21 mouse cellular contexts compared by ENCODE assay signal in the genomic region with DNA sequence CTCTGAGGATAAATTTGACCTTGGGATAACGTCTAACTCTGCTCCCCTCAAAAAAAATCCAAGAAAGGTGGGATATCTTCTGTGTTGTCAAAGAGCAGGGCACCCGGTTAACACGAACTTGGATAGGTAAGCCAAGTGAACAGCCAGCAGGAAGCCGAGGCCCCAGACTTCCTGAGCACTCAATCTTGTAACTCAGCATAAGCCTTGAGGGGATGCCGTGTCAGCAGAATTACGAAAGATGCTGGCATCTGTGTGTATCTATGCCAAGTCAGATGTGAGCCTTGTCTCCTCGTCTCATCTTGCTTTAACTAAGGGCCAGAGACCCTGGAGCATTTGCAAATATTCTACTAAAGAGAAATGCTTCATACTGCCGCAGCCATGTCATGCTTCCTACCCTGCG. TPM values are rescaled to one million over a fixed set of nuclear protein-coding genes. Genes with fewer than 3 reads are reported as not detected.
DNase-seq lines count a peak whose midpoint lies in the region; ATAC-seq lines count a peak whose summit lies in the region.
"Had no signal": no experiment of that assay in that cellular context is flagged by ENCODE, and none has a peak within 500 bp of the region (broad histone marks: within the 10 kb centered on the region; RNA-seq: fewer than 3 reads in every experiment).

No protein-coding gene starts in this region.

- H3K9me3 ChIP-seq in forebrain, embryonic 10.5 days = no peaks in the 10 kb centered on the region
- H3K9me3 ChIP-seq in midbrain, embryonic 16.5 days (replicated peaks; ENCODE audit: control insufficient read depth, low read length, poor library complexity, severe bottlenecking) = no peaks in the 10 kb centered on the region
- H3K9me3 ChIP-seq: embryonic facial prominence, embryonic 13.5 days; G1E; heart, embryonic 10.5 days; hindbrain, embryonic 13.5 days had no signal

- no peak overlapping the region for H3K4me2 ChIP-seq in midbrain, embryonic 16.5 days (ENCODE audit: low read length)
- H3K4me2 ChIP-seq: embryonic facial prominence, embryonic 13.5 days; hindbrain, embryonic 13.5 days had no signal

- H3K36me3 ChIP-seq in forebrain, embryonic 10.5 days (replicated peaks) = no peaks in the 10 kb centered on the region
- H3K36me3 ChIP-seq in midbrain, embryonic 16.5 days (ENCODE audit: control insufficient read depth, insufficient read depth, low read length) = no peaks in the 10 kb centered on the region
- H3K36me3 ChIP-seq: embryonic facial prominence, embryonic 13.5 days; G1E; heart, embryonic 10.5 days; hindbrain, embryonic 13.5 days had no signal

- H3K9ac ChIP-seq in midbrain, embryonic 16.5 days (ENCODE audit: low read depth, low read length) = no peak overlapping the region
- H3K9ac ChIP-seq: embryonic facial prominence, embryonic 13.5 days; hindbrain, embryonic 13.5 days had no signal

- peak; percentile 51 for ATAC-seq in granulocyte monocyte progenitor cell, adult 5-6 weeks (replicated peaks; ENCODE audit: poor library complexity, severe bottlenecking)
- no peak for ATAC-seq in midbrain, embryonic 16.5 days
- ATAC-seq: forebrain, embryonic 14.5 days; hindbrain, postnatal 0 days had no signal

- DNase-seq in adrenal gland, adult 2 months = peak; percentile 13
- DNase-seq in adrenal gland, adult (ENCODE audit: inconsistent age in 2 of 2, low spot score in 1 of 2) = no peak
- peak; percentile 15 for DNase-seq in NIH3T3 (ENCODE audit: low read depth)
- no peak for DNase-seq in gastrocnemius, postnatal 36 days
- no peak for DNase-seq in forebrain, embryonic 10.5 days (ENCODE audit: extremely low spot score, low spot score)
- DNase-seq: adrenal gland, postnatal 25 days; cerebellum, adult 2 months; cerebellum, postnatal 25 days; gastrocnemius, adult 2 months; gastrocnemius, postnatal 25 days; heart, adult 18-20 months; heart, postnatal 10 days; heart, postnatal 4 days had no signal

- WGBS in forebrain, embryonic 10.5 days = 87% methylated on average over 9 of the region's 9 CpGs
- 83% methylated on average over 9 of the region's 9 CpGs for WGBS in midbrain, embryonic 16.5 days

- no peaks in the 10 kb centered on the region for H3K27me3 ChIP-seq in forebrain, embryonic 10.5 days (ENCODE audit: poor library complexity, severe bottlenecking)
- no peaks in the 10 kb centered on the region for H3K27me3 ChIP-seq in midbrain, embryonic 16.5 days (ENCODE audit: control insufficient read depth, insufficient read depth, low read depth, low read length)
- H3K27me3 ChIP-seq: embryonic facial prominence, embryonic 13.5 days; hindbrain, embryonic 13.5 days had no signal

- no peak overlapping the region for H3K4me3 ChIP-seq in forebrain, embryonic 10.5 days
- no peak overlapping the region for H3K4me3 ChIP-seq in midbrain, embryonic 16.5 days (ENCODE audit: low read depth, low read length)
- H3K4me3 ChIP-seq: embryonic facial prominence, embryonic 13.5 days; gastrocnemius, adult 2 months; heart, embryonic 10.5 days; hindbrain, embryonic 13.5 days had no signal

- intact Hi-C loops in gastrocnemius, postnatal 36 days (cut with DNase I) = no loop called here

- H3K4me1 ChIP-seq in forebrain, embryonic 10.5 days = 0 out of 2 replicates have a peak, but pooled peaks cover 2% of the 10 kb centered on the region
- peaks cover 2% of the 10 kb centered on the region; the same call in 1 of the 2 replicates for H3K4me1 ChIP-seq in midbrain, embryonic 16.5 days (ENCODE audit: control insufficient read depth, insufficient read depth, low read length)
- H3K4me1 ChIP-seq: heart, embryonic 10.5 days; hindbrain, embryonic 13.5 days had no signal

- H3K27ac ChIP-seq in forebrain, embryonic 10.5 days = no peak overlapping the region
- no peak overlapping the region for H3K27ac ChIP-seq in midbrain, embryonic 16.5 days (ENCODE audit: low read length)
- H3K27ac ChIP-seq: embryonic facial prominence, embryonic 13.5 days; gastrocnemius, adult 2 months; heart, embryonic 10.5 days; hindbrain, embryonic 13.5 days; hindbrain, postnatal 0 days had no signal

RNA-seq across cellular contexts. Expression of gene Ttll11, which starts 36.8 kb away (rescaled TPM):
- 1 to 10 TPM; 2.1 to 6.1 TPM for total RNA-seq in adrenal gland, adult 2 months (2021)
- 3.9 and 4.0 TPM in 2 replicates for polyA plus RNA-seq in adrenal gland, adult 2 months (2012; rRNA removed)
- total RNA-seq in granulocyte monocyte progenitor cell, adult 5-6 weeks (2014; fragmentation: Nextera tagmentation) = 0.34 TPM in 1 of 2 replicates, not detected in the other
- not detected in 2 replicates for total RNA-seq in granulocyte monocyte progenitor cell, adult 5-6 weeks (2017)
- 1 to 10 TPM; 2.7 TPM for total RNA-seq in gastrocnemius, postnatal 36 days (2021)
- 0.75 and 0.95 TPM in 2 replicates for polyA plus RNA-seq in forebrain, embryonic 10.5 days (2016; fragmentation: Nextera tagmentation; extraction: Ambion mirVana)
- polyA plus RNA-seq in midbrain, embryonic 16.5 days (2015; fragmentation: Nextera tagmentation; extraction: Ambion mirVana) = 4.3 and 4.9 TPM in 2 replicates

Comparison
In these comparisons a context has a peak if more than half of its experiments do, and no peak if none do; other contexts are left out.
1. DNase-seq: peak in adrenal gland, adult 2 months (single experiment) and NIH3T3 (single experiment); none in adrenal gland, adult (0 of 2), gastrocnemius, postnatal 36 days (0 of 2) and forebrain, embryonic 10.5 days (single experiment).